Mouse (Mus musculus) lung, embryonic 14.5 days (tissue): ENCODE measurements around the gene E2f8. TPM values are rescaled to one million over a fixed set of nuclear protein-coding genes. Genes with fewer than 3 reads are reported as not detected.

Source experiments
- ATAC-seq: fragments of 200-750 bp; cut with Nextera tagmentation; 2 replicates; pipeline ENCODE4 v1.8.0; 2017; ENCODE audit warnings: mild to moderate bottlenecking, moderate TSS enrichment, moderate library complexity; ENCODE audit not compliant: insufficient read depth
- DNase-seq: peaks from one replicate; pipeline ENCODE4 v3.0.0-alpha.2; 2015
- H3K27ac ChIP-seq: fragments of 300-500 bp; sonication (generic); 2 replicates; pipeline ENCODE4 v1.5.1; 2014; ENCODE audit warnings: low read depth, mild to moderate bottlenecking, moderate library complexity
- H3K27me3 ChIP-seq: fragments of 300-500 bp; sonication (generic); 2 replicates; pipeline ENCODE4 v1.6.1; 2014; ENCODE audit warnings: low read length, control low read depth; ENCODE audit not compliant: insufficient read depth
- H3K36me3 ChIP-seq: fragments of 300-500 bp; sonication (generic); 2 replicates; pipeline ENCODE4 v1.6.1; 2014; ENCODE audit warnings: control low read depth; ENCODE audit not compliant: insufficient read depth
- H3K4me1 ChIP-seq: fragments of 300-500 bp; sonication (generic); 2 replicates; pipeline ENCODE4 v1.6.1; 2014; ENCODE audit warnings: antibody characterized with exemption, control low read depth; ENCODE audit not compliant: insufficient read depth
- H3K4me2 ChIP-seq: fragments of 300-500 bp; sonication (generic); 2 replicates; pipeline ENCODE4 v1.6.1; 2014; ENCODE audit warnings: mild to moderate bottlenecking
- H3K4me3 ChIP-seq: fragments of 300-500 bp; sonication (generic); 2 replicates; pipeline ENCODE4 v1.5.1; 2014; ENCODE audit warnings: low read depth, low read length
- H3K9ac ChIP-seq: fragments of 300-500 bp; sonication (generic); 2 replicates; pipeline ENCODE4 v1.6.1; 2014
- H3K9me3 ChIP-seq: fragments of 300-500 bp; sonication (generic); 2 replicates; pipeline ENCODE4 v1.6.1; 2016; ENCODE audit warnings: low read depth, low read length, control low read depth
- CTCF ChIP-seq: IDR thresholded peaks from 2 replicates; pipeline ENCODE4 v1.5.1; 2016; ENCODE audit warnings: antibody characterized with exemption, low read depth
- WGBS: fragments of 180-500 bp; shearing (Covaris S2); extraction: QIAGEN DNeasy Blood & Tissue Kit; methylation state at CpG from one replicate; pipeline ENCODE4 v1.1.7; 2014; 5-methylcytosine and 5-hydroxymethylcytosine counted together
- polyA plus RNA-seq: library from polyadenylated mRNA; unstranded; fragments of >200 nt; fragmentation: Nextera tagmentation; extraction: Ambion mirVana; gene quantifications from 2 replicates; pipeline ENCODE4 v1.2.1, GENCODE M21; 2014

The E2f8 gene
- polyA plus RNA-seq, 1 experiment from 2014 or later: 27.8 TPM

DNA sequence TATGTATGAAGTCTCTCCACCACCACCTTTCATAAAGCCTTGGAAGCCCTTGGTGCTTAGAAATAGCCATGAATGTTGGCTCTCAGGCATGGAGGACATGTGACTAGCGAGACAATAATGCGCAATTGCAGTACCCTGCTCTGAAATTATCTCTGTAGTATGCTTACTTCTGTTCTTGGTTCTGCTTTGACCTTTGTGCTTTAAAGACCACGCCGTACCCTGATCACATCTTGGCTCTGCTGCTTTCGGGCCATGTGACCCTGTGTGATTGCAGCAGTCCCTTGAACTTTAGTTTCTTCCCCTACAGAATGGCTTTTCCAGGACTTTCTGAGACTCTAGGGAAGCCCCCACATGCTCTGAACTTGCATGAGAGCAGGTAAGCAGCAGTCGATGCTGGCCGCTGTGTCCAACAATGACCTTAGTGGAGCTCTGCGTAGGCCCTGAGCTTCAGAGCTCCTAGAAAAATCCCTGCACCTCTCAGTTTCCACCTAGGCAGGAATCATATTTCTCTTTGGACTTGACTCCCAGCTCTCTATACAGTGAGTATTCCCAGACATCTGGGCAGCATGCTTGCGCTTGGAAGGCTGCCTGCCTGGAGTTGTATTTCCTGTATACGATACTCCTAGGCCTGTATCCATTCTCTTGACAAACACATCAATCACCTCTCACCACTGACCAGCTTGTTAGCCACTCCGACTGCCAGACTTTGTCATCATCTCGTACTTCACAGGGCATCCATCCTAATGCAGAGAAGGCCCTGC is 36.0 kb downstream of the E2f8 start:
- TF ChIP-seq CTCF: no peak
- ATAC-seq (peak; percentile 98), DNase-seq (peak; percentile 92)
- peak overlapping the region; percentile 66 for H3K27ac ChIP-seq
- 49% methylated on average over 12 of the region's 12 CpGs for WGBS
- no peak overlapping the region for H3K4me3 ChIP-seq
- H3K9ac ChIP-seq: no peak overlapping the region
- peak overlapping the region; percentile 24; the same call in 1 of the 2 replicates for H3K4me2 ChIP-seq
- H3K36me3 ChIP-seq: no peaks in the 10 kb centered on the region
- H3K9me3 ChIP-seq: no peaks in the 10 kb centered on the region
- peaks cover 15% of the 10 kb centered on the region; the same call in 1 of the 2 replicates for H3K4me1 ChIP-seq
- H3K27me3 ChIP-seq: no peaks in the 10 kb centered on the region

DNA sequence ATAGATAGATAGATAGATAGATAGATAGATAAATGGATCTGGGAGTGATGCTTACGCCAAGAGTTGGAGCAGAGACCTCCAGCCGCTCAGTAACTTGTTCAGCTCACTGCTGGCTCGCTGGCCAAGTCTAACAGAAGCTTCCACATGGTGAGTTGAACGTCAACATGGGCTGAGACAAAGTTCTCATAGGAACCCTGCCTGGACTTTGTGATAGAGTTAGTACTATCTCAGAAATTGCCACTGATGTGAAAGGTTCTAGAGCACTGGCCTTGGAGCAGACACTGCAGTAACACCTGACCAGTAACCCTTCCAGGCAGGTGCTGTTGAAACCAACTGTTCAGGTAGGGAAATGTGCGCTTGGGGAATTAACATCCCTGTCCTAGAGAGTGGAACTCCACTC is 37.9 kb downstream of the E2f8 start:
- no peak for TF ChIP-seq CTCF
- Histone ChIP-seq H3K4me1 (peaks cover 15% of the 10 kb centered on the region; the same call in 1 of the 2 replicates), H3K4me2 (no peak overlapping the region), H3K27me3 (no peaks in the 10 kb centered on the region), H3K36me3 (no peaks in the 10 kb centered on the region), H3K27ac (no peak overlapping the region), H3K4me3 (no peak overlapping the region), H3K9ac (no peak overlapping the region), H3K9me3 (no peaks in the 10 kb centered on the region)
- ATAC-seq: no peak
- 92% methylated on average over 5 of the region's 5 CpGs for WGBS
- no peak for DNase-seq

DNA sequence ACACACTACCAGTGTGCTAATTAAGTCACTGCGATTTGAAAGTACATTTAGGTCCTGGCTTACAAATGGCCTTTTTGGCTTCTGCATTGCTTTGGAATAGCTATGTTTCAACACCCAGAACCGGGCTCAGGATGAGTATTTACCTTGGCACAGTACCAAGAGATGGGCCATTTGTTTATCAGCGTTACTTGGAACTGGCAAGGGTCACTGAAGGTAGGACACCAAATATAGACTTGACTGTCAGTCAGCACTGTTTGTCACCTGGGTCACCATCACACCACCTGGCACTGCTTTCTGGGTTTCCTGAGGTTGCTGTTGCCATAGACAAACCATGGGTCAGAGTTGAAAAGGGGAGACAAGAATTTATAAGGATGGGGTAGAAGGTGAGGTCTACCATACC is 39.0 kb downstream of the E2f8 start:
- ATAC-seq: no peak
- no peak for TF ChIP-seq CTCF
- 51% methylated on average over 3 of the region's 3 CpGs for WGBS

DNA sequence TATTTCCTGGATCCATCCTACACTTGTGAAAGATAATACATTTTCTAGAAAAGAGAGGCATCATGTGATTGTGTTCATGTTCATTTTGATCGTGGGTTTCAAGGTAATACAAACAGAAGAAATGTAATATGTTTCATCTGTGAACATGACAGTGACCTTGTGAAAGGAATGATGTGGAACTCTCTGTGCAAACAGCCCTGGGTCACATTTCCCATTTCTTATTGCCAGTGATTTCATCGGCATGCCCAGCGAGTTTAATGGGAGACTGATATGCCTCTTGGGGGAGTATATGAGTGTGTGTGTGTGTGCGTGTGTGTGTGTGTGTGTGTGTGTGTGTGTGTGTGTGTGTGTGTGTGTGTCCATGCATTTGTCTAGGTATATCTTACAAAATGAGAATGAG is 39.9 kb downstream of the E2f8 start:
- Histone ChIP-seq H3K9me3 (no peaks in the 10 kb centered on the region), H3K4me2 (no peak overlapping the region), H3K4me3 (no peak overlapping the region), H3K9ac (no peak overlapping the region), H3K27ac (no peak overlapping the region), H3K36me3 (no peaks in the 10 kb centered on the region), H3K4me1 (peaks cover 11% of the 10 kb centered on the region; the same call in 1 of the 2 replicates), H3K27me3 (no peaks in the 10 kb centered on the region)
- 66% methylated on average over 4 of the region's 4 CpGs for WGBS
- no peak for DNase-seq
- ATAC-seq: no peak
- no peak for TF ChIP-seq CTCF

More for the DNA sequence above, 39.0 kb downstream of the E2f8 start:
- Histone ChIP-seq H3K4me1 (peaks cover 15% of the 10 kb centered on the region; the same call in 1 of the 2 replicates), H3K9me3 (no peaks in the 10 kb centered on the region), H3K27ac (no peak overlapping the region), H3K4me3 (no peak overlapping the region), H3K9ac (no peak overlapping the region), H3K27me3 (no peaks in the 10 kb centered on the region), H3K4me2 (no peak overlapping the region), H3K36me3 (no peaks in the 10 kb centered on the region)
- DNase-seq: no peak

DNA sequence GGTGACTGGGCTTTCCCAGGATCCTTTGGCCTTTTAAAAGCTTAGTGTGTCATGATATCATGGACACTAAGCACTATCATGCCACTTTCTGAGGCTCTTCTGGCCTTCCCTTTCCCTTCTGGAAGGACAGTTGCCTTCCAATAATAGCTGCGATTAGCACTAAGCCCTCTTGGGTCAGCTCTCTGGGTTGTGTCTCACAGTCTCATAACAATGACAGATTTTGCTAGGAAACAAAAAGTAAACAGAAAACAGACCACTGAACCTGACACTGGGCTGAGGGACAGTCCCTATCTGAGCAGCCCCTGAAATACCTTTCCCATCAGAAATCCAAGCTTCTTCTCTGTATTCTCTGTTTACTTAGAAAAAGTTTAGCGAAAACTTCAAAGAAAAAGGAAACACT is 40.9 kb downstream of the E2f8 start:
- Histone ChIP-seq H3K36me3 (no peaks in the 10 kb centered on the region), H3K27ac (no peak overlapping the region), H3K9me3 (no peaks in the 10 kb centered on the region), H3K4me2 (no peak overlapping the region), H3K27me3 (no peaks in the 10 kb centered on the region), H3K4me3 (no peak overlapping the region), H3K4me1 (peaks cover 8% of the 10 kb centered on the region; the same call in 1 of the 2 replicates), H3K9ac (no peak overlapping the region)
- WGBS: 45% methylated on average over 2 of the region's 2 CpGs
- no peak for ATAC-seq
- no peak for TF ChIP-seq CTCF
- no peak for DNase-seq

DNA sequence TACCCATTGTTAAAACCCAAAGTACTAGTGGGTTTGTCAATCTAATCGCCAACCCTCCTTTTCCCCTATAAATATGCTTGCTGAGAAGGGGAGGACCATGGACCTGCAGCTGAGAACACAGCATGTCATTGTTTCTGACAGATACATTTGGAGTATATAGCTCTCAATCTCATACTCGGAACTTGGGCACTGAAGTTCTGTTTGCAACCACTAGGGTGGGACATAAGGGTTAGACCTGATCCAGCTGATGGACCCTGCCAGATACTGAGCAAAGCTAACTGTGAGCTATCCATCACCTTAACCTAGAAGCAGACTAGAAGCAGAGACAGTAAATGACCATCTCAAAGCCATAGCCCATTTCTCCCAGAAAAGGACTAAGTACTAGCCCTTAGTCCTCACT is 43.0 kb downstream of the E2f8 start:
- H3K4me2 ChIP-seq: no peak overlapping the region
- no peaks in the 10 kb centered on the region for H3K36me3 ChIP-seq
- no peaks in the 10 kb centered on the region for H3K27me3 ChIP-seq
- no peaks in the 10 kb centered on the region for H3K9me3 ChIP-seq
- ATAC-seq (no peak), DNase-seq (no peak)
- no peak overlapping the region for H3K27ac ChIP-seq
- H3K9ac ChIP-seq: no peak overlapping the region
- peak; percentile 41 for TF ChIP-seq CTCF
- H3K4me3 ChIP-seq: no peak overlapping the region
- 66% methylated on average over 2 of the region's 2 CpGs for WGBS
- 0 out of 2 replicates have a peak, but pooled peaks cover 3% of the 10 kb centered on the region for H3K4me1 ChIP-seq

DNA sequence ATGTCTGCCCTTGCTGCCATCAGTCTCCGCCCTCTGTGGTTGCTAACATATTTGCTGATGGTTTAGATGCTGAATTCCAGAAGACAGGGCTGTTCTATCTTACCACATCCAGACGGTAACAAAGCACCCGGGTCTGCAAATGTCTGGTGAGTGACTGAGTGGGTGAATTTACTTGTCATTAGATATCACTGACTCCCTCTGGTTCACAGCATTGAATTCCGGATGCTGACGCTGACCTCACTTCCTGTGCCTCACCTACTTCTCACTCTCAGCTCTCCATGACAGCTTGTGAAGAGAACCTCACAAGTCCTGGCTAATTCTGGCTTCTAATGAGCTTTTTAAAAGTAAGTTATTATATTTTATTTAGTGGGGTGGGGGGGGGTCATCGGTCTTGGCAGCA is 44.4 kb downstream of the E2f8 start:
- TF ChIP-seq CTCF: no peak
- no peaks in the 10 kb centered on the region for H3K36me3 ChIP-seq
- ATAC-seq: no peak
- no peak overlapping the region for H3K27ac ChIP-seq
- H3K4me1 ChIP-seq: 0 out of 2 replicates have a peak, but pooled peaks cover 3% of the 10 kb centered on the region
- H3K27me3 ChIP-seq: no peaks in the 10 kb centered on the region
- no peaks in the 10 kb centered on the region for H3K9me3 ChIP-seq
- 43% methylated on average over 6 of the region's 6 CpGs for WGBS
- H3K9ac ChIP-seq: no peak overlapping the region
- H3K4me3 ChIP-seq: no peak overlapping the region
- DNase-seq: peak; percentile 24
- H3K4me2 ChIP-seq: no peak overlapping the region
